Mouse (Mus musculus) testis, adult 2 months (tissue): ENCODE results near the gene Sdhb.

ENCODE experiments used
- CTCF ChIP-seq: fragments of 200-500 bp; IDR thresholded peaks from 2 replicates; pipeline ENCODE4 v1.5.1; 2012; ENCODE audit warnings: low read depth, mild to moderate bottlenecking, inconsistent platforms, low read length, moderate library complexity; ENCODE audit not compliant: control insufficient read depth, insufficient read depth, insufficient replicate concordance
- POLR2A ChIP-seq: fragments of 200-500 bp; IDR thresholded peaks from 2 replicates; pipeline ENCODE4 v1.6.1; 2012; ENCODE audit warnings: low read depth, mild to moderate bottlenecking, inconsistent platforms, low read length, moderate library complexity; ENCODE audit not compliant: control insufficient read depth

- TF ChIP-seq CTCF (no peak), POLR2A (no peak)
Observed at GRCm38 (mm10) chr4:140959128-140959679, 1.8 kb upstream of the Sdhb start.
